Mouse (Mus musculus): ENCODE measurements at regions not wholly inside any gene's neighbourhood (a gene's known extent, or its start where the extent isn't known, plus 50 kb on each side); places are given as distances from the start of the nearest gene placed in this dataset.
"Not testable (repeated sequence)": the region's sequence is repeated elsewhere in the genome, so short reads cannot be mapped to it uniquely, and the experiment has no call there.

- DNase-seq: no peak
These were observed 104.0 kb upstream of the Arid1b start for GRCm38 (mm10) chr17:4890131-4890530.

GRCm38 (mm10) chr17:4891576-4891975 is 102.6 kb upstream of the Arid1b start:
- no peak for DNase-seq

DNA sequence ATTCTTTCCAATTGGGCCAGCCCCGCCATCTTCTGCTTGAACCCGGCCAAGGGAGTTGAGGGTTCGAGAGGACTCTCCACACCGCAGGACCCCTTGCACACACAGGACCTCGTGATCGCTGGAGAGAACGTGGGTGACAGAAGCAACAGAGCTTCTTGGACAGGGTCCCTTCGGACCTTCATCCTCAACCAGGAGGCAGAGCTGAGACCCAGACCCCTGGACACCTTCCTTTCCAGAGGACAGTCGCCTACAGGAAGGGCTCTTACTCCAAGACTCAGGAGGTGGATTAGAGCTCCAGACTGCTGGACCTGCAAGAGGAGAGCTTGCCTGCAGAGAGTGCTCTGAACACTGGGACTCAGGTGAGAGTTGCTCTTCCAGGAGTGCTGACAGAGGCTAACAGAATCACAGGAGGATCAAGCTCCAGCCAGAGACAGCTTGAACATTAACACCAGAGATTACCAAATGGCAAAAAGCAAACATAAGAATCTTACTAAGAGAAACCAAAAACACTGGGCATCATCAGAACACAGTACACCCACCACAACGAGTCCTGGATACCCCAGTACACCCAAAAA is 99.3 kb upstream of the Arid1b start:
- DNase-seq: not testable (repeated sequence)

DNA sequence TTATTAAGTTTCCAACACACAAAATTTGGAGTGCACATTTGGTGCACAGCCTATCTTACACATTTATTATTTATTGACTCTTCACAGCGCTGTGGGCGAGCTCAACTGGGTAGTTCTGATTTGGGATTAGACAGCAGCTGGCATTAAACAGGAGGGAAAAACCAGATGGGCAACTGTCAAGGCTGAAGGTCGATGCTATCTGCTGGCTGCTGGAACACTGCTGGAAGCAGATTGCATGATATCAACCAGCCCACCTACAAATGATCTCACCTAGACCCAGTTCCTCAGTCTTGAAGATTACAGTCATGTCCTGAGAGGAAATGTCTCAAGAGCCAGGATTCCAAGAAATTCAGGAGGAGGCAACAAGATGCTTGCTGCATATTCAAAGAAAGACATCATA is 91.0 kb upstream of the Arid1b start:
- DNase-seq: no peak

- DNase-seq: no peak
These were observed 87.6 kb upstream of the Arid1b start for GRCm38 (mm10) chr17:4906504-4906903.

GRCm38 (mm10) chr17:4907181-4907752 is 86.9 kb upstream of the Arid1b start:
- DNase-seq: peak; percentile 55

DNA sequence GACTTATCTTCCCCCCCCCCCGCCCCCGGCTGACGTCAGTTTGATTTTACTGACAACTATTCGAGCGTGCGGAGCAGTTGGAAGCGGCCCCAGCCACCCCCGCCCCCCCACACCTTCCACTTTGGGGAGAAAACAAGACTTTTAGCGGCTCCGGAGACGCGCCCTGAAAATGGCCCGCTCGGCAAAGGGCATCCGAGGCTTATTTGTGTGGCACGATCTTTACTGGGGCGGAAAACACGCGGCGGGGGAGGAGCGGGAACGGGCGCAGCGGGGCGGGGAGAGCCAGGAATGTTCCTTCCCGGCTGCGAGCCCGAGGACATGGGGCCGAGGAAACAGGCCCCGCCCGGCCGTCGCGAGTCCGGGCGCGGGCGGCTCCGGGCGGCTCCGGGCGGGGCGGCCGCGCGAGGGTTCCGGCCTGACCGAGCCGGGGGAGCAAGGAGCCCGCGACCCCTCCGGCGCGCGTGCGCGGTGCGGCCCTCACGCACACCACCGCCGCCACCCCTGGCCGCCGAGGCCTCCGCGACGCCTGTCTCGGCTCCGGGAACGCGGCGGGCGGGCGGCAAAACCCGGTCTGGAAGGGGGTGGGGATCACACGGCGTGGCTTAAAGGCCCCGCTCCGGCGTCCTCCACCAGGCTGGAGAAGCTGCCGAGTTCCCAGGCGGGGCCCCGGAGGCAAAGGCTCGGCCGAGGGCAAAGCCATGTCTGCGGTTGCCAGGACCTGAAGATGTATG is 86.1 kb upstream of the Arid1b start:
- peak; percentile 89 for DNase-seq

DNA sequence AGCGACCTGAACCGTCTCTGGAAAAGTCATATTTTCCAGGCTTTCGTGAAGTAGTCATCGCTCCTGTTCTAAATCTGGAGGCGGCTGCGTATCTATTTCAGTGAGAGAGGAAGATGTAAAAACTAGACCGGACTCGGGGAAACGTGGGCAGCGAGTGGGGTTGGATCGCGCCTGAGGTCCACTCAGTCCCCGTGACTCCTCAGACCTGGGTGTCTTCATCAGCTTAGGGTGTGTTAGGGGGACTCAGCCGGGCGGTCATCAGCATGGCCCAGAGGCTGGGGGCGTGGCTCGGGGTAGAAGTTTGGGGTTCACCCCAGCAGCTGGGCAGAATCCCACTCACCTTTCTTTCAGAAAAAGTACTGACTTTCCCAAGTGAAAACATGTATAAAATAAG is 85.6 kb upstream of the Arid1b start:
- DNase-seq: no peak

DNA sequence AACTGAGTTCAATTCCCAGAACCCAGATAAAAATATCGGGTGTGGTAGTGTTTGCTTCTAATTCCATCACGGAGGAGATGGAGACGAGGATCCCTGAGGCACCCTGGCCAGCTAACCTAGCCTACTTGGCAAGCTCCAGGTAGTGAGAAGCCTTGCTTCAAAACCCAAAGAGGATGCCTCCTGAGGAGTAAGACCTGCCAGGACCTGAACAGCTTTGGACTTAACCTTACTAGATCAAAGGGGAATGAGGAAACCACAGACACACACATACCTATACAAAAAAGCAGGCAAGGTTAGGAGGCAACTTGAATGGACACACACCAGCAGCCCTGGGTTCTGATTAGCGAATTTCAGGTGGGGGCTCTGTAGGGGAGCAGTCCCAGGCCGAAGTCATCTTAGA is 84.0 kb upstream of the Arid1b start:
- no peak for DNase-seq

GRCm38 (mm10) chr17:4913001-4913400 is 81.1 kb upstream of the Arid1b start:
- DNase-seq: no peak

DNA sequence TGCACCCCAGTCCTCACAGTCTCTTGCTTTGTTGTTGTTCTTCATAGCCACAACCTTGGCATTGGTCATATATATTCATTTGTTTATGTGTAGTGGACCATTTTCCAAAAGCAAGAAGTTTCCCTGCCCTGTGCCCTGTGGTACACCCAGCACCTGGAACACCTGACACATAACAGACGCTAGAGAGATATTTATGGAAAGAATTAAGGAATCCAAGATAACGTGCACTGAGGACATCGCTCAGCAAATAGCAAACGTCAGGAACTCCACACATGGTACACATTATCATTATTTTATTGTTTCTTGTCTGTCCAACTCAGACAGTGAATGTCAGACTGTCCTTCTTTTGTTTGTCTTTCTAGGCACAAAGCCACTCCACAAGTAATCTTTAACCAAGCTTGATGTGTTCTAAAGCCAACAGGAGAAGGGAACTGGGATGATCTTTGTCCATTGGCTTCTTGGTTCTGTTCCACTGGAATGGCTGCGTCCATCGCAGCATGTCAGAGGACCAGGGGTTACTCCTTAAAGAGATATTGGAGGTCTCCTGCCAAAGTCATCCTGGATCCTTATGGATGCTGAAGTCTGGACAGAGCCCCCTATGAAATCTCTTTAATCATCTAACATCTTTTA is 74.2 kb upstream of the Arid1b start:
- no peak for DNase-seq

DNA sequence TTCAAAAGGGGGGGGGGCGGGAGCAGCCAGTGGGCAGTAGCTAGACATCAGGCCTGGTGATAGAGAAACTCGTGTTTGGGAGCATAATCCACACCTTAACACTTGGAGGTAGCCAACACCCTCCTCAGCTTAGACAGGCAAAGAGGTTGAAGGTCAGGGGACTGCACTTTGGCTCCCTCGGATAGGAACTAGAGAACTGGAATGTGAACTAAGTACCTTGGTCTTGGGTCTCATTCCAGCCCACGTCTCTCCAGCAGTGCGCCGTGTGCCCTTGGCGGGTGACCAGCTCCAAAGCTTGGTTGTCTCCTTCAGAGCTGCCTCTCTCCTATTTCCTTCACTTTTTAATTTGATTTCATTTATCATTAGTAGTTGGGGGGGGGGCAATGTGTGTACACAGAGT is 73.0 kb upstream of the Arid1b start:
- DNase-seq: no peak

GRCm38 (mm10) chr17:4928631-4929030 is 65.5 kb upstream of the Arid1b start:
- DNase-seq: no peak

DNA sequence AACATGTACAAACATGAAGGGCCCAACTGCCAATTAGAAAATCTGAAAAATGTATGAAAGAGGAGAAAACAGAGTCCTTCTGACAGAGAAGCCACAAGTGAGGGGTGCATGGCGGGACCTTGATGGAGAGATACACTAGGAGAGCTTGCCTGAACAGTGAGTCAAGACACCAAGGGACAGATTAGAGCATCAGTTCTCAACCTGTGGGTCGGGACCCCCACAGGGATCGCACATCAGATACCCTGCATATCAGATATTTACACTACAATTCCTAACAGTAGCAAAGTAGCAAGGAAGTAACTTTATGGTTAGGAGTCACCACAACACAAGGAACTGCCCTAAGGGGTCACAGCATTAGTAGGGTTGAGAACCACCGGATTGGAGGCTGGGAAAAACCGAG is 58.9 kb upstream of the Arid1b start:
- no peak for DNase-seq

DNA sequence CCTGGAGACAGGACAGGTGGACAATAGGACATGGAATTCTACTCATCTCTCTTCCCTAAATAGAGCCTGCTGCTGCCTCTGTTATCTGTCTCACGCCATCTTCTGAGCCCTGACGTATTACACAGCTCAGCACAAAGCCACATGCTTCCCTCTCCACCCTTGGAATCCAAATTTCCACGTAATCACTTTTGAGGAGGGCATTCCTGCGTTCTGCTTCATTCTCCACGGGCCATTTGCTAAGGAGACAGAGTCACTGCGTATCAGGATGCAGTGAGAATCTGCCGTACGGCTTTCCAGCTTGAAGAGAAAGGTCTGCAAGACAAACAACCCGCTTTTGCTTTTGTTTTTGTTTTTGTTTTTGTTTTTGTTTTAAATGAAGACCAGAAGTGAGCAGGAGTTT is 53.5 kb upstream of the Arid1b start:
- no peak for DNase-seq

DNA sequence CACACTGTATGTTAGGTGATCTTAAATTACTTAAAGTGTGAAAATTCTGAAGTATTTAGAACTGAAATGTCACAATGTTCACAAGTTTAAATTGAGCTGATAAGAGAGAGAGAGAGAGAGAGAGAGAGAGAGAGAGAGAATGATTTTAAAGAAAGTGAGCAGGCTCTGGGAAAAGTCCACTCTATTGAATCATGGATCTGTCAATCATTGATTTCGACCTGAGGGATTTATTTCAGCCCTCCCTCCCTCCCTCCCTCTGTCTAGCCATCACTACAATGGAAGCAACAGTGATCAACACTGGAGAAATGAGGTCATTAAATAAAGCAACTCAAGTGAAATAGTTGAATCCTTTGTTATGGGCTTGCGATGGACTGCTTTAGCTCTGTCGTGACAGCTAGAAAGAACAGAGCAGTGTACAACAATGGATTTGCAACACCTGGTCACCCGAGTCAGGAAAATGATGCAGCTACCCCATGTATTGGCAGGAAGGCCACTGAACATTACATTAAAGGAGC is 52.8 kb upstream of the Arid1b start:
- DNase-seq: no peak

GRCm38 (mm10) chr17:4942868-4943267 is 51.3 kb upstream of the Arid1b start:
- DNase-seq: no peak

All from right cerebral cortex, postnatal 4 days (tissue).